Mouse (Mus musculus) brain, embryonic 14.5 days (tissue): ENCODE results near the gene Tmem269.

Experiments
- CTCF ChIP-seq: fragments of 200-500 bp; IDR thresholded peaks from 2 replicates; pipeline ENCODE4 v1.5.1; 2012; ENCODE audit warnings: inconsistent platforms, mild to moderate bottlenecking, moderate library complexity, borderline replicate concordance; ENCODE audit not compliant: insufficient read depth, insufficient read length; ENCODE audit errors: extremely low read depth
- POLR2A ChIP-seq: fragments of 200-500 bp; IDR thresholded peaks from 2 replicates; pipeline ENCODE4 v1.6.1; 2012; ENCODE audit warnings: mild to moderate bottlenecking, inconsistent platforms, borderline replicate concordance; ENCODE audit not compliant: poor library complexity, insufficient read depth, insufficient read length, severe bottlenecking; ENCODE audit errors: extremely low read depth

DNA sequence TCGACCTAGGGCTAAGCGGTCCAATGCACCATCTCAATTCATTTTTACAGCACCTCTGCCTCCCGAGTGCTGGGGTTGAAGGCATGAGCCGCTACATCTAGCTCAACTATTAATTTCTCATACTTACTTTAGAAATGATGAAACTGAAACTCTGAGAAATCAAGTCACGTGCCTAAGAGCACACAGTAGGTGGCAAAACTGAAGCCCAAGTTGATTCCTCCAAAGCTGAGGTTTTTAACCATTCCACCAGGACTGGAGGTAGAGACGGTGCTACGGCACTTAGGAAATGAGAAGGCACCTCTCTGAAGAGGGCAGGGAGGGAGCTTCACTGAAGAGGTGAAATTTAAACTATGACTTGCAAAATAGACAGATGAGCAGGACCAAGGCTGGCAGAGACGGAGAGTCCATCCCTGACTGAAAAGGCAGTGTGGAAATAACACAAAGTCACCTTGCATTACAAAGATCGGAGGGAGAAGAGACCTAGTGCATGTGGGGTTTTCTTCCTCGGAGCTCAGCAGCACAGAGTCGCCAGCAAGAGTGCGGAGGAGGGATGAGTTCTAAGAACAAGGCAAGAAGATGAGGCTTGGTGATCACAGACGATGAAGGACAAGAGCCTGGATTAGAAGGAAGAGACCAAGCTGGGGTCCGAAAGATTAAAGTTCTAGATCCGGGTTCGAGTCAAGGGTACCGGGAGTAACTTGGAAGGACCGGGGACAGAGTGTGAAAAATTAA, 44.9 kb downstream of the Tmem269 start:
- TF ChIP-seq CTCF (no peak), POLR2A (no peak)
